Mouse (Mus musculus): Measurements from ENCODE around the gene Ms4a1.

DNA sequence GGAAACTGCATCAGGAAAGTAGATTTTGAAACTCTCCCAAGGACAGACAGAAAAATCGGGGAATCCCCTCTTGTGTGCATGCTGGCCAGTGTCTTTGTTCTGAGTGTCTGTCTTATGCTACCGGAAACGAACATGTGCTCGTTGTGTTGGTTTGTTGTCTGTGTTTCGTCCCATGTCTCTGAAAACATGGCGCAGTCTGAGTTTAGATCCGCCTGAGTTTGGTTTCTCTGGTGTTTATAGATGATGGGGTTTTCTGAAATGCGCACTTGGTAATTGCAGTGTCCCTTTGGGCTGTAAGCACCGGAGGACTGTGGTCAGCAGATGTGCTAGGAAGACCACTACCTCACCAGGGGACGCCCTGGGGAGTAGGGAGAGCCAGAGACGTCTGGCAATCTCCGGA is 26.9 kb upstream of the Ms4a1 start:
- TF ChIP-seq POLR2A (IDR thresholded peaks at IDR 0.05; ENCODE audit: low read depth, low read length) (no peak), CTCF (IDR thresholded peaks at IDR 0.05; ENCODE audit: borderline replicate concordance, insufficient read depth, low read length) (no peak)
